Mouse (Mus musculus) left cerebral cortex, postnatal 14 days (tissue): ENCODE results near the gene Mief1. TPM values are rescaled to one million over a fixed set of nuclear protein-coding genes. Genes with fewer than 3 reads are reported as not detected.
A peak's percentile ranks its signal among the peaks of the same experiment; 100 is the strongest.

ENCODE experiments used
- DNase-seq, 2 experiments: peaks; one replicate each; pipeline ENCODE4 v3.0.0; 2021 to 2022; ENCODE audit warnings: low spot score in 2 of 2, mixed read lengths in 1 of 2
- intact Hi-C: fragments of 180-260 bp; cut with DNase I; formaldehyde crosslinking; loops from one replicate; pipeline ENCODE4 v1.15.1; 2025
- total RNA-seq, 2 experiments: library from RNA; stranded (reverse); gene quantifications; 2 replicates each; pipeline ENCODE4 v1.2.3; 2021

Mief1 gene
- total RNA-seq, 2 experiments from 2014 or later = 30.7 to 31.4 TPM

DNA sequence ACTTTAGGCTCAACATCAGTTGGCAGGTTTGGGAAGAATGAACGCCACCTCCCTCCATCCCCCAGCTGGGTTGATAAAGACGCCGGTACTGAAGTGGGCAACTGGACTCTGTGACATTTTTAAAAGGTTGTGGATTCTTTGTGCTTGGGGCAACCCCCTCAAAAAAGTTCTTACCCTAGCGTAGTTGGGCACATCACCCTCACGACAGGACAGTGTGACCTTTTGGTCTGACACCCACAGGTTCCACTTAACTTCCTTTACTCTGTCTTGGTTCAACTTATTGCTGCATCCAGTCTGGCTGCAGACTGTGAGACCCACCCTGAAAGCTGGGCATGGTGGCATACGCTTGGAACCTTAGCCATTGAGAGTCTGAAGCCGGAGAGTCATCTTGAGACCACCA is 10.1 kb upstream of the Mief1 start:
- no peak for DNase-seq
- intact Hi-C loops = no loop called here

DNA sequence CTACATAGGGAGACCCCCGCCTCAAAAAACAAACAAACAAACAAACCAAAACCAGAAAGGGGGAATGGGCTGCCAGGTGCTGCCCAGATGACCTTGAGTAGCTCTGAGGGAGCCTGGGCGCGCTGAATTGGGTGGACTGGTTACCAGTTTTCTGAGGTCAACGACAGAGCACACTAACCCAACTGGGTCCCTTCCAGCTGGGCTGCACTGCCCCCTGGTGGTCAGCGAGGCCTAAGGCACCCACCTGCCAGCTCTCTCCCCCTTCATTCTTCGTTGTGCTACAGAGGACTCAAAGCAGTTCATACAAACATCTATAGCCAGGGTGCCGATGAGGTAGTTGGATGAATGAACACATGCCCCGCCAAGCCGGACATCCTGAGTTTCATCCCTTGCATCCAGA is 8.6 kb upstream of the Mief1 start:
- intact Hi-C loops = loop anchor here (5.0 kb wide), 1 partner anchor 133 kb away; the partner anchor contains the start of genes Rpl3 and Syngr1
- peak; percentile 48 to 62 for DNase-seq

DNA sequence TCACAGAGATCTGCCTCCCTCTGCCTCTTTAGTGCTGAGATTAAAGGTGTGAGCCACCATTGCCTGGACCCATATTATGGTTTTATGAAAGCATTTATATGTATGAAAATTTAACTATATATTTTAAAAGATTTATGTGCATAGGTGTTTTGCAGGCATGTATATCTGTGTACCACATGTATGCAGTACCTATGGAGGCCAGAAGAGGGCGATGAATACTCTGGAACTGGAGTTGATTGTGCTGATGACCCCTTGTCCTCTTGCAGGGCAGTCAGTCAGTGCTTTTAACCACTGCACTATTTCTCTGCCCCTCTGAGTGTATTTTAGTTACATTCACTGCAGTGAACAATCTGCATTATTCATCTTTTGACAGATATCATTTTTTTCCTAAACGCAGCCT is 8.0 kb upstream of the Mief1 start:
- peak; percentile 54 to 68 for DNase-seq
- intact Hi-C loops = loop anchor here (5.0 kb wide), 1 partner anchor 133 kb away; the partner anchor contains the start of genes Rpl3 and Syngr1

DNA sequence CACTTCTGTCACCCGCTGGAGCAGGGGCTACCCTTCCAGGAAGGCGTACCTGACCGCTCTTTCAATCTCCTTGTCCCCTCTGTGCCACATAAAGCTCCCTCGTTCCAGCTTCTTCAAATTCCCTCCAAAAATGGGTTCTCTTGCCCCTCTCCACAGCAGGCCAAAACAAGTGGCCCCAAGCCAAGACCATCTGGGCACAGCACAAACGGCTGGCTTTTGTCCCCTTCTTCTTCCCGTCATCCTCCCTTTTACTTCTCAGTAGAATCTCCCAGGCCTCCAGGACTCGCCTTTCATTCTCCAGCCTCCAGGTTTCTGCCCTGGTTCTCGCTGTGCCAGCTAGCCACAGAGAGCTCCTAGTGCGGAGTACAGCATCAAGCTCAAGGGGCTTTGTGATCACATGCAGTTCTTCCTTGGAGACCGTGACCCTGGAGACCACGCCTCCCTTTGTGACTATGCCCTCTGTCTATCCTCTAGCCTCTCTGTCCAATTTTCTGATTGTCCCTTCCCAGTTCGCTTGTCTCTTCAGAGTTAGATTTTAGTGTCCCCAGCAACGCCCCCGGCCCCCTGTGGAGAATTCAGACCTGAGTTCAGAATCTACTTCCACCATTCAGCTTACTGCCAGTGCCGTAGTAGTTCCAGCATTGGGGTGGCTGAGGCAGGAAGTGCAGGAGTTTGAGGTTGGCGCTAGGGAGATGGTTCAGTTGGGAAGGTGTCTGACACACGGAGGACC is 5.6 kb upstream of the Mief1 start:
- intact Hi-C loops = loop anchor here (5.0 kb wide), 1 partner anchor 136 kb away; the partner anchor contains the start of genes Rpl3 and Syngr1
- DNase-seq = no peak

DNA sequence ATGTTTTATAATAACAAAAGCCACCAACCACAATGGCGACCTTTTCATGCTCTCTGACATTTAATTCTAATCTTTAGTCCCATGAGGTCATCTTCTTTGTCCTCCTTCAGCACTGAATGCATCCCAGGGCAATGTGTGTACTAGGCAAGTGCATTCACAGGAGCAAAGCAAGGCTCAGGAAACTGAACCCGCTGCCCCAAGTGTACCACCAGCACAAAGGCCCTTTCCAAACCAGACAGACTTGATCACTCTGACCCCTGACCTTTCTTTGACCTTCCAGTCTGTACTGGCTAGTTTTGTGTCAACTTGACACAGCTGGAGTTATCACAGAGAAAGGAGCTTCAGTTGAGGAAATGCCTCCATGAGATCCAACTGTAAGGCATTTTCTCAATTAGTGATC is 1.5 kb upstream of the Mief1 start:
- intact Hi-C loops = loop anchor here (5.0 kb wide), 1 partner anchor 95 kb away; no protein-coding TSS in a partner anchor
- DNase-seq = no peak

DNA sequence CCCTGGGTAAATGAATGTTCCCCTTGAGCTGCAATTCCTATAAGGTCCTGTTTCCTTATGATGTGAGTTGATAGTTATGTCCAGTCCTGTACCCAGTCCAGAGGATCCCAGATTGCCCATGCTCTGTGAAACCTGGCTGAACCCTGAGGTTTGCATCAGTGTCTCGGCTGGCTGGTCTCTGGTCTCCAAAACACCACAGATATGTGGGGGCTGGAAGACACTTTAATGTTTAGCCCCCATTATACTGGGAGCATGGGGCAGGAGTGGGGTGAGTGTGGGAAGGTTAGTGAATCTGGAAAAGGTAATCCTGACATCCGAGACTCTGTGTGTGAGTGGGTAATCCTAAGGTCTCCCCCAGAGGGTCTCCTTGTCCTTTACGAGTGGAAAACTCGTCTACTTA is 765 bp upstream of the Mief1 start:
- intact Hi-C loops = loop anchor here (5.0 kb wide), 1 partner anchor 96 kb away; no protein-coding TSS in a partner anchor
- DNase-seq = no peak

DNA sequence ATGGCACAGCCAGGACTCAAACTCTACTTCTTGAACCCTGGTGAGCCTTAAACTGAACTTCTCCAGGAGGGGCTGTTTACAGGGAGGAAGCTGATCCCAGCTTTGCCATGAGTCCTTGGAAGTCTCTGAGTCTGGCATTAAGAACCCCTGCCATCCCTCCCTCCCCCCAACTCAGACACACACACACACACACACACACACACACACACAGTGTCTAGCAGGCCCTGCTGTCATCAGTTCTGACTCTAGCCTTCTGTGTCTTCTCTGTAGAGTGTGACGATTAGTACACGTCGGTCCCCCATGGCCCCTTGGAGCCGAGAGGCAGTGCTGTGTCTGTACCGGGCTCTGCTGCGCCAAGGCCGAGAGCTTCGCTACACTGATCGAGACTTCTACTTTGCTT is 1.7 kb downstream of the Mief1 start, which contains the start of gene AC140267.1:
Gene AC140267.1, plus strand, starts transcription at position 301 of the 400 bp plus-strand sequence.
- DNase-seq = no peak
- intact Hi-C loops = no loop called here

DNA sequence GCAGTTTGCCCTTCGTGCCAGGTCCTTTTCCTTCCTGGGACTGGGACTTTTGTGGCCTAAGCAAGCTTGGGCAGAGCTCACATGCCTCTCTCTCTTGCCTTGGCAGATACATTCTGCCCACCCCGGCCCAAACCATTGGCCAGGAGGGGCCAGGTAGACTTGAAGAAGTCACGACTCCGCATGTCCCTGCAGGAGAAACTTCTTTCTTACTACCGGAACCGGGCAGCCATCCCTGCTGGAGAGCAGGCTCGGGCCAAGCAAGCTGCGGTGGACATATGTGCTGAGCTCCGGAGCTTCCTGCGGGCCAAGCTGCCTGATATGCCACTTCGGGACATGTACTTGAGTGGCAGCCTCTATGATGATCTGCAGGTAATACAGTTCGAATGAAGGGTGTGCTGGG is 14.3 kb downstream of the Mief1 start:
- intact Hi-C loops = no loop called here
- no peak for DNase-seq

DNA sequence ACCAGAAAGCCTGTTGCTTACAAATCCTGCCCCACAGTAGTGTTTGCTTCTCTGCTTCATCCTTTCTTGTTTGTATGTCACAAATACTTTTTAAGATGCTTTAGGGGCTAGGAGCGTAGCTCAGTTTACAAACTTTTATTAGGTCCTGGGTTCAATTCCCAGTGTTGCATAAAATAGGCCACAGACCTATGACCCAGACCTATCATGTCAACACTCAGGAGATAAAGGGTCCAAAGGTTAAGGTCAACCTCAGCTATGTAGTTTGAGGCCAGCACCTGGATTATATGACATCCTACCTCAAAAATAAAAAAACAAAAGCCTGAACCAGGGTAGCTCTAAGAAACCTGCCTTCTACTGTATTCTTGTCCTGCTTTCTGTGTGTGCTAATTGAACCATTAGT is 14.8 kb downstream of the Mief1 start:
- intact Hi-C loops = no loop called here
- DNase-seq = no peak

DNA sequence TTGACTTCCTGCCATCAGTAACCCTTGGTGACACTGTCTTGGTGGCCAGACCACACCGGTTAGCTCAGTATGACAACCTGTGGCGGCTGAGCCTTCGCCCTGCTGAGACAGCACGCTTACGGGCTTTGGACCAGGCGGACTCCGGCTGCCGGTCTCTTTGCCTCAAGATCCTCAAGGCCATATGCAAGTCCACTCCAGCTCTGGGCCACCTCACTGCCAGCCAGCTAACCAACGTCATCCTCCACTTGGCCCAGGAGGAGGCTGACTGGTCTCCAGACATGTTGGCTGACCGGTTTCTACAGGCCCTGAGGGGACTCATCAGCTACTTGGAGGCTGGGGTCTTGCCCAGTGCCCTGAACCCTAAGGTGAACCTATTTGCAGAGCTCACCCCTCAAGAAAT is 15.9 kb downstream of the Mief1 start:
- intact Hi-C loops = no loop called here
- no peak for DNase-seq

DNA sequence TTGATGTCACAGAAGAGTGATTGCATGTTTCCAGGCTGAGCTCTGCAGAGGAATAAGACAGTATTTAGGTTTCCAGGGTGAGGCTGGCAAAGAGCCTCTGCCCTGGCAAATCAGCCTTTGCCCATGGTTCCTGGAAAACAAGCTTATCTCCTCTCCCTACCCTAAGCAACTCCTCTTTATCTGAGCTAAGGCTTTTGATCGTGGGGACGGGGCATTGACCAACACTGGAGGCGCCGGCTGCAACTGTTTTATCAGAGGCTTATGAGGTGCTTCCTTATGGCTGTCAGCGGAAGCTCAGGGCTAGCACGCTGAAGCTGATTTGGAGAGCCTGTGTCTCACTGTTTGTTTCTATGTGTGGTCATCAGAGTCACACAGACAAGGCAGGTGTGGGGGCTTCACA is 16.8 kb downstream of the Mief1 start:
- intact Hi-C loops = no loop called here
- no peak for DNase-seq

DNA sequence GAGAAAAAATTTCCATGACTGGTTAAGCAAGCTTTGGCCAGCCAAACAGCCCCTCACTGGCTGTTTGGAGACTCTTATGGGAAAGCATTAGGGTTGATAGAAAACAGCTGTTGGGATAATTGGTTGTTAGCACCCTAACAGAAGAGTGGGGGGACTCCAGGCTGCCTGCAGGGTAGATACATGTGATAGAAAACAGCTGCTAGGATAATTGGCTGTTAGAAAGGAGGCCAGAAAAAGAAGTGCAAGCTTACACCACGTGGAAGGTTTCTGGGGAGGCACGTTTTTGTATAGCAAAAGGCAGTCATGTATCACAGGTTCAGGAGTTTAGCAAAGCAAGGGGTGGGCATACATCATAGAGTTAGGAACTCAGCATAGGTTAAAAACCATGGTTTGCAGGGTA is 19.7 kb downstream of the Mief1 start:
- intact Hi-C loops = no loop called here

DNA sequence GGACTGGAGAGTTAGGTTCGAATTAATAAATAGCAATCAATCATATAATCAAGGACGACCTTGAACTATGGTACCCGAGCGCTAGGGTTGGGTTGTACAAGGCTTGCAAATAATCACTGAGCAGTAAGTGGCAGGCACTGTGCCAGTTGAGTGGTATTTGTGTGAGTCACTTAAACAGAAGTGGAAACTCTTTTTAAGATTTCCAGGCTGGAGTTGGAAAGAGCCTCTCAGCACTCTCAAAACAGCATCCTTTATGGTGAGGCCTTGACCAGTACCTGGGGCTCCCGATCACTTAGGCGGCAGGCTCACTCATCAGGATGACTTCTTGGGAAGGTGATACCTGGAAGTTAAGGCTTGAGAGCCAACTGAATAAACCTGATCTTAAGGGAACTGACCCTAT is 20.4 kb downstream of the Mief1 start:
- intact Hi-C loops = no loop called here
- DNase-seq = peak in 1 of 2 experiments; percentile 54

More for the DNA sequence above, 19.7 kb downstream of the Mief1 start:
- DNase-seq = no peak

DNA sequence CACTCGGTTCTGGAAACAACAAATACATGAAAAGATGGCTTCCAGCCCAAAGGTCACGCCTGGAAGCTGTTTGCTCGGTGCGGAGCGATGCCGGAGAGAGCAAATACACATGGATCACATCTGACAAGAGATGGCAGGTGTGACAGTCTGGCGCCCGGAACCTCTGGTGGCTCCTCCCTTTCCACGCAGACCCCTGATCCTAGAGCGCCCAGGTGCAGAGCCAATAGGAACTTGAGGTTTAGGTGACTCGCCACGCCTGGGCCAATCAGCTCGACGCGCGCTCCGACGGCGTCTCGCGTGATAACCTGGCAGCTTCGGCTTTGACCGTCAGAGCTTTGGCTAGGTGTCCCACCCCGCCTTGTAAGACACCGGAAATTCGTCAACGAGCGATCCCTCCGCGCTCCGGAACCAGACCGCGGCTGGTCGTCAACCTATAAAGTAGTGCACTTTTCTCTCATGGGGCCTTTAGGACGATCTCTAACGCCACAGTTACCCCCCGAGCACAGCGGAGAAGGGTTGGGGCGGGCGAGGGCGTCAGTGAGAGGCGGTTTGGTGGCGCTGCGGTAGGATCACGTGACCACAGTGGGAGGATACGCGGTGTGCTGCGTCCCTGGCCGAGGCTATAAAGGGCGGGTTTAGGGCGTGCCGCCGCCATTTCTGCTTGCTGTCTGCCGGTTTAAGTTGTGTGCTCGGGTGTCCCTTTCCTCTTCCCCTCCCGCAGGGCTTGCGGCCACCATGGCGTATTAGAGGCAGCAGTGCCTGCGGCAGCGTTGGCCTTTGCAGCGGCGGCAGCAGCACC is 21.2 kb downstream of the Mief1 start, which contains the start of gene Atf4:
Gene Atf4, plus strand, starts transcription at position 338 of the 799 bp plus-strand sequence.
- intact Hi-C loops = no loop called here
- DNase-seq = peak; percentile 99

DNA sequence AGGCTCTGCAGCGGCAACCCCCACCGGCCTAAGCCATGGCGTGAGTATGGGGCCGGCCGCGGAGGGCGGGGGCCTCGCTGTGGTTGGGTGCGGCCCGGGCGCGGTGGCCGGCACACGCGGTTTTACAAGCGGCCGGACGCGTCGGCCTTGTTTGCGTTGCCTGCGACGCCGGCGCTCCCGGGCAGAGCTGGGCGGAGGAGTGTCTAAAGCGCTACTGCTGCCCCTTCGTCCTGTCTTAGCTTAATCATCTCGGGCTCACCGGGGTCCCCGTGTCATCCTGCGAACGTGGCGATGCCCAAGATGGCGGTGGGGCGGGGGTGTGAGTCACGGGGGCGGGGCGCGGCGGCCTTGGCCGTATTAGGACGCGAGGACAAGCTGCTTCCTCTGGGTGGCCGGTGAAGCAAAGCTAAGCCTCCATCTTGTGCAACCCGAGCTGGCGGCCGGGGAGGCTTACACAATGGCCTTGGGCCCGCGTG is 21.9 kb downstream of the Mief1 start:
- DNase-seq = peak; percentile 65 to 73
- intact Hi-C loops = no loop called here

DNA sequence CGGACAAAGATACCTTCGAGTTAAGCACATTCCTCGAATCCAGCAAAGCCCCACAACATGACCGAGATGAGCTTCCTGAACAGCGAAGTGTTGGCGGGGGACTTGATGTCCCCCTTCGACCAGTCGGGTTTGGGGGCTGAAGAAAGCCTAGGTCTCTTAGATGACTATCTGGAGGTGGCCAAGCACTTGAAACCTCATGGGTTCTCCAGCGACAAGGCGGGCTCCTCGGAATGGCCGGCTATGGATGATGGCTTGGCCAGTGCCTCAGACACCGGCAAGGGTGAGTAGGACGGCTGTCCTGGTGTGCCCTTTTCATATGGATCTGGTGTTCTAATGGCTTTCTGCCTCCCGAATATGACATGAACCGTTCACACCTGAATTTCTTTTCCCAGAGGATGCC is 22.4 kb downstream of the Mief1 start:
- intact Hi-C loops = no loop called here
- no peak for DNase-seq

DNA sequence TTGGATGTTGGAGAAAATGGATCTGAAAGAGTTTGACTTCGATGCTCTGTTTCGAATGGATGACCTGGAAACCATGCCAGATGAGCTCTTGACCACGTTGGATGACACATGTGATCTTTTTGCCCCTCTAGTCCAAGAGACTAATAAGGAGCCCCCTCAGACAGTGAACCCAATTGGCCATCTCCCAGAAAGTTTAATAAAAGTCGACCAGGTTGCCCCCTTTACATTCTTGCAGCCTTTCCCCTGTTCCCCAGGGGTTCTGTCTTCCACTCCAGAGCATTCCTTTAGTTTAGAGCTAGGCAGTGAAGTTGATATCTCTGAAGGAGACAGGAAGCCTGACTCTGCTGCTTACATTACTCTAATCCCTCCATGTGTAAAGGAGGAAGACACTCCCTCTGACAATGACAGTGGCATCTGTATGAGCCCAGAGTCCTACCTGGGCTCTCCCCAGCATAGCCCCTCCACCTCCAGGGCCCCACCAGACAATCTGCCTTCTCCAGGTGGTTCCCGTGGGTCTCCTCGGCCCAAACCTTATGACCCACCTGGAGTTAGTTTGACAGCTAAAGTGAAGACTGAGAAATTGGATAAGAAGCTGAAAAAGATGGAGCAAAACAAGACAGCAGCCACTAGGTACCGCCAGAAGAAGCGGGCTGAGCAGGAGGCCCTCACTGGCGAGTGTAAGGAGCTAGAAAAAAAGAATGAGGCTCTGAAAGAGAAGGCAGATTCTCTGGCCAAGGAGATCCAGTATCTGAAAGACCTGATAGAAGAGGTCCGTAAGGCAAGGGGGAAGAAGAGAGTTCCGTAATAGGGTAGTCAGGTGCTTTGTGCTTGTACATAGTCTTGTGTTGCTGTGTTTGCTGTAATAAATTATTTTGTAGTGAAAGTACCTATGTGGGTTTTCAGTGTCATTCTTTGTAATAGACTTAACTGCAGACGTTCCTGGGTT is 23.1 kb downstream of the Mief1 start:
- no peak for DNase-seq
- intact Hi-C loops = no loop called here

DNA sequence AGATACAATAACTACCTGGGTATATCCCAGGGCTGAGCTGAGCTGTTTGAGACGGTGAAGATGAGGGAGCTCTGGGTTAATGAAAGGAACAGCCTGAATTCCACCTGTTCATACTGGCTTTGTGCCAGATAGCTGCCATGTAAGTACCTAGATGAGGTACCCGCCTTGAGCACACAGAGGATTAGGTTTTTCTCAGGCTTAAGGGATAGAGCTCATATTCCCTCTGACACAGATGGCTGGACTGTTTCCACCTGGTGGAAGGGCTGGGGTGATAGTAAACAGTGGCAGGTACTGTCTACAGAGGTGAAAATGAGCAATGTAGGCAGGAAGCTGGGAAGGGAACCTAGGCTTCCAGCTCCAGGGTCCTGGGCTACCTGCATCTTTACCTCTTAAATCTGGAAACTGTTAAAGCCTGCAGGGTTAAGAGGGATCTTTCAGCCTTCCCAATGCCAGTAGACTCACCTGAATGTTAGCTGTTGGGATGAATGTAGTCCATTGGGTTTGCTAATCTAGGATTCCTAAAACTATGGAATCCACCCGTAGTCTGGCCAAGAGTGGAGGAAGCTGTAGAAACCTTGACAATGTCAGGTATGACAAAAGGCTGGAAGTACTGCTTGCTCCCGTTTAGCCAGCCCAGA is 23.9 kb downstream of the Mief1 start:
- no peak for DNase-seq
- intact Hi-C loops = no loop called here
